Mouse (Mus musculus) G1E (cell line): ENCODE results near the gene Cysltr2. TPM values are rescaled to one million over a fixed set of nuclear protein-coding genes. Genes with fewer than 3 reads are reported as not detected.

ENCODE experiments used
- ATAC-seq: 2 replicates; pipeline ENCODE4 v1.8.0; 2016; ENCODE audit warnings: mild to moderate bottlenecking; ENCODE audit not compliant: insufficient number of reproducible peaks, poor library complexity, low FRiP score, severe bottlenecking; ENCODE audit errors: extremely low read depth
- DNase-seq: peaks from one replicate; pipeline ENCODE4 v3.0.0; 2012; ENCODE audit warnings: low spot score
- H3K27me3 ChIP-seq: 2 replicates; pipeline ENCODE4 v1.6.1; 2012; ENCODE audit warnings: mild to moderate bottlenecking, low read length, inconsistent platforms; ENCODE audit not compliant: insufficient read depth
- H3K36me3 ChIP-seq: replicated peaks from 2 replicates; pipeline ENCODE3; 2012; ENCODE audit warnings: mild to moderate bottlenecking, inconsistent platforms
- H3K4me1 ChIP-seq: 2 replicates; pipeline ENCODE4 v1.6.1; 2012; ENCODE audit warnings: low read depth, low read length, inconsistent platforms, mixed read lengths; ENCODE audit not compliant: insufficient read depth
- H3K4me3 ChIP-seq: 2 replicates; pipeline ENCODE4 v1.5.1; 2012; ENCODE audit warnings: low read depth, mild to moderate bottlenecking, inconsistent platforms, low read length, moderate library complexity, mixed read lengths
- H3K9me3 ChIP-seq: replicated peaks from 2 replicates; pipeline ENCODE4 v1.6.1; 2012; ENCODE audit warnings: inconsistent platforms
- CTCF ChIP-seq: IDR thresholded peaks from 2 replicates; pipeline ENCODE4 v1.5.1; 2012; ENCODE audit warnings: low read depth, low read length, inconsistent platforms, mixed read lengths
- GATA1 ChIP-seq: IDR thresholded peaks from 2 replicates; pipeline ENCODE4 v1.6.1; 2012; ENCODE audit warnings: borderline replicate concordance, low read length, inconsistent platforms, mixed read lengths
- GATA2 ChIP-seq: IDR thresholded peaks from 2 replicates; pipeline ENCODE4 v1.6.1; 2012; ENCODE audit warnings: low read depth, low read length, inconsistent platforms, borderline replicate concordance
- POLR2AphosphoS5 ChIP-seq: IDR thresholded peaks from 2 replicates; pipeline ENCODE4 v1.6.1; 2012; ENCODE audit warnings: low read depth, low read length, inconsistent platforms; ENCODE audit not compliant: insufficient replicate concordance
- TAL1 ChIP-seq: conservative IDR thresholded peaks from 2 replicates; pipeline ENCODE4 v1.6.1; 2012; ENCODE audit warnings: low read depth, low read length, inconsistent platforms, mixed read lengths
- polyA plus RNA-seq: library from polyadenylated mRNA; stranded (reverse); fragments of >175 nt; gene quantifications from 2 replicates; pipeline ENCODE4 v1.2.3, GENCODE M21; 2012
- total RNA-seq, 2 experiments: library from RNA; stranded (forward) in 1 of 2; stranded (reverse) in 1 of 2; fragments of 200-1000 nt in 1 of 2; fragments of >200 nt in 1 of 2; fragmentation: Nextera tagmentation in 1 of 2; gene quantifications; 2 replicates each; pipeline ENCODE4 v1.2.3; 2014 to 2017

Cysltr2 gene
- total and polyA plus RNA-seq, 3 experiments = 0.16 TPM; not detected in 2

DNA sequence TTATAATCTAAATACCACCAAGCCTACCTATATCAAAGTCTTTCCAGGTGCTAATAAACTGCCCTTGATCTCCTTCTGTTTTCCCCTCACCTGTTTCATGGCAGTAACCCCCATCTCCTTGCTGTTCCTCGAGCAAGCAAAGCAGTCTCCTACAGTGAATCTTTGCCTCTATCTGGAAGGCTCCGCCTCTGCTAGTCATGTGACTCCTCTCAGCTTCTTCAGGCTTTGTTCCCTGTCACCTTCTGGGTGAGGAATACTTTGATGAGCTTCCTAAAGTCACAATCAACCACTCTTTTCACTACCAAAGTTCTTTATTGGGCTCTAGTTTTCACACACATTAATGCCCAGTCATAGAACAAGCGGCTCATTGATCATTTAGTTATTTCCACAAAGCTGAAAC is 37.5 kb upstream of the Cysltr2 start:
- DNase-seq (no peak), ATAC-seq (no peak)
- Histone ChIP-seq H3K9me3 (no peaks in the 10 kb centered on the region), H3K4me3 (no peak overlapping the region), H3K36me3 (no peaks in the 10 kb centered on the region), H3K4me1 (0 out of 2 replicates have a peak, but pooled peaks cover 3% of the 10 kb centered on the region), H3K27me3 (peaks cover 11% of the 10 kb centered on the region; the same call in 1 of the 2 replicates)
- TF ChIP-seq CTCF (no peak), TAL1 (no peak), GATA1 (no peak), POLR2AphosphoS5 (no peak), GATA2 (no peak)

DNA sequence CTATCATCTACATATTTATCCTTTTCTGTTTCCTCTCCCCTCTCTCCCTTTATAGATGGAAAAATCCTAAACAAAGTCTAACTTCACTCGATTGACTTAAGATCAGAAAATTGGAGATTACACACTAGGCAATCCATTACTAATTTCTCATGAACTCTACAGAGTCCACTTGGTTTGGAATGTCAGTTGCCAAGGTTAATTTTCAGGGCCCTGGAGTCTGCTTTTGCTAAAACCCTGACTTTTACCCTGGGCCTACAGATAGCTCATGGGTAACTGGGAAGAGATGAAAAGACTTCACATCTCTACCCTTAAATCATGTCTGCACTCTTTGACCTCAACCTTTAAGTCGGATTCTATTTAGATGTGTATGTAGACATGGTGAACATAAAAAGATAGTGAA is 34.6 kb upstream of the Cysltr2 start:
- DNase-seq = no peak
- no peak for ATAC-seq

DNA sequence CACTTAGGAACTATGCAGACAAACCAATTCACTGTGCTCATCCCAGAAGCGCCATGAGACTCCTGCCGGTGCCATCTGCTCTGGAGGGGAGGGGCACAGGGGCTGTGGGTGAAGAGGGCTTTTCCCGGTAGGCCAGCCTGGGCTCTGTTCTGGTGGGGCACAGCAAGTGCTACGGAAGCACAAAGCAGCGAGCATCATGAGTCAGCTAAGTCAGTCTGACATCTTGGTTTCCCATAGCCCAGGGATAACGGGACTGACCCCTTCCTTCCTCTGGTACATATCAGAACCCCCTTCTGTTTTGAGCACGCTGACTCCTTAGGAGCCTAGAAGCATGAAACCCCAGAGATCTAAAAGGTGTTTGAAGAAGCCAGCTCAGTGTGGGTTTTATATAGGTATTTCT is 15.5 kb upstream of the Cysltr2 start:
- Histone ChIP-seq H3K4me1 (no peaks in the 10 kb centered on the region), H3K36me3 (no peaks in the 10 kb centered on the region), H3K4me3 (no peak overlapping the region), H3K27me3 (peaks cover 3% of the 10 kb centered on the region), H3K9me3 (no peaks in the 10 kb centered on the region)
- TF ChIP-seq GATA1 (no peak), GATA2 (no peak), TAL1 (no peak), CTCF (no peak), POLR2AphosphoS5 (no peak)
- DNase-seq (no peak), ATAC-seq (no peak)

More for the DNA sequence above, 34.6 kb upstream of the Cysltr2 start:
- Histone ChIP-seq H3K4me1 (0 out of 2 replicates have a peak, but pooled peaks cover 3% of the 10 kb centered on the region), H3K27me3 (peaks cover 8% of the 10 kb centered on the region; the same call in 1 of the 2 replicates), H3K4me3 (no peak overlapping the region), H3K9me3 (no peaks in the 10 kb centered on the region), H3K36me3 (no peaks in the 10 kb centered on the region)
- TF ChIP-seq GATA2 (no peak), TAL1 (no peak)

DNA sequence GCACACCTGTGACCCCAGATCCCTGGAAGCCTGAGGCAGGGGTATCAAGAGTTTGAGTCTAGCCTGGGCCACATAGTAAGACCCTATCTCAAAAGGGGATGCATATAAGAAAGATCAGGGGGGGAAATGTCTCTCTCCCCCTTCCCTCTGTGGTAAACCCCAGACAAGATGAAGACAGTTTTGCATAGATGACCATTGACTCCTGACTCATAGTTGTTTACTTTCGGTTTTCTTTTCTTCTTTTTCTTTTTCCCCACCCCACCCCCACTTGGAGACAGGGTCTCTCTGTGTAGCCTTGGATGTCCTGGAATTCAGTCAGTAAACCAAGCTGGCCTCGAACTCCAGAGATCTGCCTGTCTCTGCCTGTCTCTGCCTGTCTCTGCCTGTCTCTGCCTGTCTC is 9.8 kb upstream of the Cysltr2 start:
- H3K27me3 ChIP-seq = no peaks in the 10 kb centered on the region
- no peaks in the 10 kb centered on the region for H3K36me3 ChIP-seq
- DNase-seq (no peak), ATAC-seq (no peak)
- no peak overlapping the region for H3K4me3 ChIP-seq
- no peaks in the 10 kb centered on the region for H3K4me1 ChIP-seq
- no peaks in the 10 kb centered on the region for H3K9me3 ChIP-seq
- TF ChIP-seq CTCF = no peak
- no peak for TF ChIP-seq GATA1
- no peak for TF ChIP-seq GATA2
- TF ChIP-seq TAL1 = no peak
- TF ChIP-seq POLR2AphosphoS5 = no peak

DNA sequence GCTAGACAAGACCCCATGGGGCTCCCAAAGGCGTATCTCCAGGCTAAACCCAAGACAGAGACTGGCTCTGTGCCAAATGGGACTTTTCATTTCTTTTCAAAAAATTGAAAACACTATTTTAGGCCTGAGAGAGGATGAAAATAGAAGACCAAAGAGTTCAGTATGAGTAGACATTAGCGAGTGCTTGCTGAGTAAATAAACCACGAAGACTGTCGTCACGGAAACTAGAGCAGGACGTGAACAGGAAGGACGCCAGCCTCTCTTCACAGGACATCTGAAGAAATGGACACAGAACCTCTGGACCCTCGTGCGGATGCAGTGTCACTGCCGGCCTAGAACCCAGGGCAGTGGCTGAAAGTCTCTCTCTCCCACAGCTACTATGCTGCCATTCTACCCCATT is 8.8 kb upstream of the Cysltr2 start:
- Histone ChIP-seq H3K4me1 (no peaks in the 10 kb centered on the region), H3K9me3 (no peaks in the 10 kb centered on the region), H3K4me3 (no peak overlapping the region), H3K27me3 (no peaks in the 10 kb centered on the region), H3K36me3 (no peaks in the 10 kb centered on the region)
- ATAC-seq (no peak), DNase-seq (no peak)
- TF ChIP-seq GATA1 = no peak
- TF ChIP-seq GATA2 = no peak
- TF ChIP-seq TAL1 = no peak
- TF ChIP-seq CTCF = no peak
- no peak for TF ChIP-seq POLR2AphosphoS5

DNA sequence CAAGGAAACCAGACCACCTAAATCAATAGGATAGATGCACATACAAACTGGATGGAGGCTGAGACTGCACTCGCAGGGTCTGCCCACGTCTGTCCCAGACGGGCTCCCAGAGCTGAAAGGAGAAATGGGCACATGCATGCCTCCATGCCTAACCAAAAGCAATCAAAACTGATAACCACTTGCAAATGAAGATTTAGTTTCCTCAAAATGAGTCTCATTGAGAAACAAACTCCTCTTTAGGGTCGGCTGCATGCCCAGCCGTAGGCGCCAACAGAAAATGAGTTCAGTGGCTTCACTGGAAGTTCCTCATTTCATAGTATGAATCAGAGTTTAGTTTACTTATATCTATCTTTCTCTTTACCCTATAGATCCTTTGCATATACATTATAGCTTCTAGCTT is 7.9 kb upstream of the Cysltr2 start:
- DNase-seq (no peak), ATAC-seq (no peak)
- H3K36me3 ChIP-seq = no peaks in the 10 kb centered on the region
- TF ChIP-seq CTCF (no peak), GATA1 (no peak), POLR2AphosphoS5 (no peak), GATA2 (no peak), TAL1 (no peak)
- H3K4me1 ChIP-seq = no peaks in the 10 kb centered on the region
- H3K9me3 ChIP-seq = no peaks in the 10 kb centered on the region
- no peak overlapping the region for H3K4me3 ChIP-seq
- H3K27me3 ChIP-seq = no peaks in the 10 kb centered on the region

DNA sequence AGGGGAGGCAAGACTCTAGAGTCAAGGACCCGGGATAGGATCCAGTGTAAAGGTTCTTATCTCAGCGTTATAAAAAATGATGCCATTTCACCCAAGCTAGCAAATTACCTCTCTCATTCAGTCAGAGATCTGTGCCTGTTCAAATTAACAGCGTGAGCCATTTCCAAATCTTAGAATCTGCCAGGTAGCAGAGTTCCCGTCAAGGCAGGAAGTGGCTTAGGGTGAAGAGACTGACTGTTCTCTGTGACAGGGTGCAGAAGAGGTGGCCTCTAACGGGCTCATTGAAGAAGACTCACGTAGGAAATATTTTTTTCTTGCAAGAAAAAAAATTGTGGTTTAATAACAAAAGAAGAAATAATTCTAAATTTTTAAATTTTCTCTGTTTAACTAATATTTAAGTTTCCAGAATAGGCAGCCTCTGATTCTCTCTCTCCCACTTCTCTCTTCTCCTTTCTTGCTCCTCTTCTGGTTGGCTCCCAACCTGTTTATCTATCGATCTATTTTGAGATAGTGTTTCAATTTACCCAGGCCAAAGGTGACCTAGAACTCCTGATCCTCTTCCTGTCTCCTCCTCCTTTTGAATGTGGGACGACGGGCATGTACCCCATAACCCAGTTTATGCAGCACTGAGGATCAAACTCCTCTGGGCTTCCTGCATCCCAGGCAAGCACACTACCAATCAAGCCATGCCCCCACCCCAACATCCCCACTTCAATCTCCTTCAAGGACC is 3.5 kb downstream of the Cysltr2 start:
- TF ChIP-seq CTCF (no peak), TAL1 (no peak), GATA1 (no peak), GATA2 (no peak), POLR2AphosphoS5 (no peak)

More for the DNA sequence above, 3.5 kb downstream of the Cysltr2 start:
- Histone ChIP-seq H3K9me3 (no peaks in the 10 kb centered on the region), H3K36me3 (no peaks in the 10 kb centered on the region), H3K4me3 (no peak overlapping the region), H3K4me1 (no peaks in the 10 kb centered on the region), H3K27me3 (no peaks in the 10 kb centered on the region; the same call in none of the 2 replicates)
- DNase-seq = no peak
- no peak for ATAC-seq
